Mouse (Mus musculus): ENCODE results near the gene Olfr1394. TPM values are rescaled to one million over a fixed set of nuclear protein-coding genes. Genes with fewer than 3 reads are reported as not detected.
A peak's percentile ranks its signal among the peaks of the same experiment; 100 is the strongest.

Olfr1394 gene
- polyA plus RNA-seq (2012; rRNA removed), result 0.02 TPM in 1 of 2 replicates, not detected in the other

GRCm38 (mm10) chr11:49154077-49154476 lies at the start of gene Olfr1394:
Olfr1394 (plus strand) TSS chr11:49154377.
- no peak within 1 kb of the TSS for H3K4me3 ChIP-seq (ENCODE audit: insufficient read depth, low read depth, low read length)
- H3K36me3 ChIP-seq (ENCODE audit: control insufficient read depth, insufficient read depth, low read length), result no peaks in the 10 kb centered on the region
- no peak within 1 kb of the TSS for H3K27ac ChIP-seq (ENCODE audit: insufficient read depth, low read depth, low read length)
- no peaks in the 10 kb centered on the region for H3K27me3 ChIP-seq (replicated peaks; ENCODE audit: control insufficient read depth, insufficient read depth, low read length)
- DNase-seq, result peak; percentile 29
- WGBS, result 63% methylated on average over 1 of the region's 1 CpGs
- H3K4me1 ChIP-seq (ENCODE audit: control insufficient read depth, insufficient read depth, low read length), result no peaks in the 10 kb centered on the region
- TF ChIP-seq POLR2A (IDR thresholded peaks at IDR 0.05; ENCODE audit: low read depth, low read length), result no peak
- TF ChIP-seq CTCF (conservative IDR thresholded peaks at IDR 0.05; ENCODE audit: insufficient read depth, insufficient read length, low read depth, low read length), result no peak

GRCm38 (mm10) chr11:49105752-49106151 lies 48.4 kb upstream of the Olfr1394 start:
- H3K4me3 ChIP-seq (ENCODE audit: insufficient read depth, low read depth, low read length), result no peak overlapping the region
- DNase-seq, result peak; percentile 56
- 65% methylated on average over 1 of the region's 1 CpGs for WGBS
- no peaks in the 10 kb centered on the region for H3K27me3 ChIP-seq (replicated peaks; ENCODE audit: control insufficient read depth, insufficient read depth, low read length)
- no peaks in the 10 kb centered on the region for H3K4me1 ChIP-seq (ENCODE audit: control insufficient read depth, insufficient read depth, low read length)
- H3K36me3 ChIP-seq (ENCODE audit: control insufficient read depth, insufficient read depth, low read length), result no peaks in the 10 kb centered on the region
- TF ChIP-seq POLR2A (IDR thresholded peaks at IDR 0.05; ENCODE audit: low read depth, low read length), result no peak
- no peak for TF ChIP-seq CTCF (conservative IDR thresholded peaks at IDR 0.05; ENCODE audit: insufficient read depth, insufficient read length, low read depth, low read length)
- peak overlapping the region; percentile 58 for H3K27ac ChIP-seq (ENCODE audit: insufficient read depth, low read depth, low read length)

DNA sequence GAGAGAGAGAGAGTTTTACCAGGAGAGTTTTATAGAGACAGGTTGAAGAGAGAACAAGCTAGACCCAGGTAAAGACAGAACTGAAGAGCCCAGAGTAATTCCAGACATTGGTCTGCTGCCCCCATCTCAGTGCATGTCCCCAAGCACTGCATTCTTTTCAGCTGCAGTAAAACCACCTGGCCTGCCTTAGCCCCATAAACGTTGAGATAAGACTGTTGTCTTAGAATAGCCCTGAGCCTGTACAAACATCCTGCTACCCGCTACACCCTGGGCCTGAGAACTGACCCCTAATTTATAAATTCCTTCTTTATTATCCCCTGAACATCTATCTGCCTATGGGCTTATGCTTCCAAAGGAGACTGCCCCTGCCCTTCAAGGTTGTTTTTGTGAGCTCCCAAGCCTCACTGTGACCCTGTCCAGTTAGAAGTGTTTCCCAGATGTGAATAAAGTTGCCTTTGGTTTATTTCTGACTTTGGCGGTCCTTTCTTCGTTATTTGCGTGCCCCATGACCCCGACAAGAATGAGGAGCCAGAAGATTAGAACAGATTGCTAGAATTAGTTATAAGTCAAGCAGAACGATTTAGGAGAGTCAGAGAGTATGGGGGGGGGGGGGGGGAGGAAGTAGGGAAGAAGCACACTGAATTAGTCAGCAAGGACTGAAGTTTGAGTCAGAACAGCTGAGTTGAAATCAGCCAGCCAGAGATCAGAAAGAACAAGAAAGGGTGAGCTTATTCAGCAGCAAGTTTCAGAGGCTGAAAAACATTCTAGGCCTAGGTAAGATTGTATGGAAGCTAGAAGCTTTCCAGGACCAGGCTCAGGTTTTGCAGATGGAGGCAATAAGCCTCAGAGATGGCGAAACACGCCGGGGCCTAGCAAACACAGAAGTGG lies 46.3 kb upstream of the Olfr1394 start:
- WGBS, result 58% methylated on average over 10 of the region's 10 CpGs
- H3K4me1 ChIP-seq (ENCODE audit: control insufficient read depth, insufficient read depth, low read length), result no peaks in the 10 kb centered on the region
- TF ChIP-seq POLR2A (IDR thresholded peaks at IDR 0.05; ENCODE audit: low read depth, low read length) (no peak), CTCF (conservative IDR thresholded peaks at IDR 0.05; ENCODE audit: insufficient read depth, insufficient read length, low read depth, low read length) (no peak)
- no peak overlapping the region for H3K27ac ChIP-seq (ENCODE audit: insufficient read depth, low read depth, low read length)
- no peak overlapping the region for H3K4me3 ChIP-seq (ENCODE audit: insufficient read depth, low read depth, low read length)
- H3K27me3 ChIP-seq (replicated peaks; ENCODE audit: control insufficient read depth, insufficient read depth, low read length), result no peaks in the 10 kb centered on the region
- no peaks in the 10 kb centered on the region for H3K36me3 ChIP-seq (ENCODE audit: control insufficient read depth, insufficient read depth, low read length)
- no peak for DNase-seq

- DNase-seq, result peak; percentile 46
- Histone ChIP-seq H3K4me3 (ENCODE audit: insufficient read depth, low read depth, low read length) (no peak overlapping the region), H3K27ac (ENCODE audit: insufficient read depth, low read depth, low read length) (no peak overlapping the region), H3K27me3 (replicated peaks; ENCODE audit: control insufficient read depth, insufficient read depth, low read length) (no peaks in the 10 kb centered on the region), H3K36me3 (ENCODE audit: control insufficient read depth, insufficient read depth, low read length) (no peaks in the 10 kb centered on the region), H3K4me1 (ENCODE audit: control insufficient read depth, insufficient read depth, low read length) (no peaks in the 10 kb centered on the region)
- 38% methylated on average over 1 of the region's 1 CpGs for WGBS
- TF ChIP-seq POLR2A (IDR thresholded peaks at IDR 0.05; ENCODE audit: low read depth, low read length), result no peak
- TF ChIP-seq CTCF (conservative IDR thresholded peaks at IDR 0.05; ENCODE audit: insufficient read depth, insufficient read length, low read depth, low read length), result peak; percentile 67
Measured at GRCm38 (mm10) chr11:49108833-49109232, 45.3 kb upstream of the Olfr1394 start.

GRCm38 (mm10) chr11:49111000-49111399 lies 43.2 kb upstream of the Olfr1394 start:
- 68% methylated on average over 1 of the region's 1 CpGs for WGBS
- Histone ChIP-seq H3K4me1 (ENCODE audit: control insufficient read depth, insufficient read depth, low read length) (no peaks in the 10 kb centered on the region), H3K27ac (ENCODE audit: insufficient read depth, low read depth, low read length) (no peak overlapping the region; the same call in 1 of the 2 replicates), H3K27me3 (replicated peaks; ENCODE audit: control insufficient read depth, insufficient read depth, low read length) (no peaks in the 10 kb centered on the region), H3K4me3 (ENCODE audit: insufficient read depth, low read depth, low read length) (no peak overlapping the region), H3K36me3 (ENCODE audit: control insufficient read depth, insufficient read depth, low read length) (no peaks in the 10 kb centered on the region)
- peak; percentile 35 for DNase-seq
- TF ChIP-seq CTCF (conservative IDR thresholded peaks at IDR 0.05; ENCODE audit: insufficient read depth, insufficient read length, low read depth, low read length) (no peak), POLR2A (IDR thresholded peaks at IDR 0.05; ENCODE audit: low read depth, low read length) (no peak)

DNA sequence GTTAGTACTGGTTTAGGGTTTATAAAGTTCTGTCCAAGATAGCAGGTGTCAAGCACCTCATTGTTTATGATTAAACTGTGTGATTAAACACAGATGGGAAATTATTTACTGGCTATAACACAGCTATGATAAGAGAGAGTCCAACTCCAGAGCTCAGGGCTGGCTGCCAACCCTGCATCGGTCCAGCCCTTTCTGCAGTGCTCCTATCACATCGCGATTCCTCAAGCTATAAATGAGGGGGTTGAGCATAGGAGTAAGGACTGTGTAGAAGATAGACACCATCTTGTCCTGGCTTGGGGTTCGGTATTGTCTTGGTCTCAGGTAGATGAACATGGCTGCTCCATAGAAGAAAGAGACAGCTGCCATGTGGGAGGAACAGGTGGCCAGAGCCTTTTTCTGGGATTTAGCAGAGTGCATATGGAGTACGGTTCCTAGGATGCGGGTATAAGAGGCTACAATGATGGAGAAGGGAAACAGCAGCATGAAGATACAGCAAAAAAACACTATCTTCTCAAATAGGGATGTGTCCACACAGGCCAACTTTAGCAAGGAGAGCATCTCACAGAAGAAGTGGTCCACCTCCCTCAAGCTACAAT lies 41.5 kb upstream of the Olfr1394 start:
- no peak for DNase-seq
- Histone ChIP-seq H3K36me3 (ENCODE audit: control insufficient read depth, insufficient read depth, low read length) (no peaks in the 10 kb centered on the region), H3K4me3 (ENCODE audit: insufficient read depth, low read depth, low read length) (no peak overlapping the region), H3K27ac (ENCODE audit: insufficient read depth, low read depth, low read length) (no peak overlapping the region), H3K4me1 (ENCODE audit: control insufficient read depth, insufficient read depth, low read length) (no peaks in the 10 kb centered on the region), H3K27me3 (replicated peaks; ENCODE audit: control insufficient read depth, insufficient read depth, low read length) (no peaks in the 10 kb centered on the region)
- no peak for TF ChIP-seq POLR2A (IDR thresholded peaks at IDR 0.05; ENCODE audit: low read depth, low read length)
- TF ChIP-seq CTCF (conservative IDR thresholded peaks at IDR 0.05; ENCODE audit: insufficient read depth, insufficient read length, low read depth, low read length), result no peak
- 74% methylated on average over 6 of the region's 6 CpGs for WGBS

GRCm38 (mm10) chr11:49114158-49114557 lies 40.0 kb upstream of the Olfr1394 start:
- WGBS, result 53% methylated on average over 2 of the region's 2 CpGs
- Histone ChIP-seq H3K4me1 (ENCODE audit: control insufficient read depth, insufficient read depth, low read length) (no peaks in the 10 kb centered on the region), H3K36me3 (ENCODE audit: control insufficient read depth, insufficient read depth, low read length) (no peaks in the 10 kb centered on the region), H3K27ac (ENCODE audit: insufficient read depth, low read depth, low read length) (no peak overlapping the region), H3K4me3 (ENCODE audit: insufficient read depth, low read depth, low read length) (no peak overlapping the region), H3K27me3 (replicated peaks; ENCODE audit: control insufficient read depth, insufficient read depth, low read length) (no peaks in the 10 kb centered on the region)
- no peak for TF ChIP-seq POLR2A (IDR thresholded peaks at IDR 0.05; ENCODE audit: low read depth, low read length)
- no peak for TF ChIP-seq CTCF (conservative IDR thresholded peaks at IDR 0.05; ENCODE audit: insufficient read depth, insufficient read length, low read depth, low read length)
- DNase-seq, result peak; percentile 17
